Mouse (Mus musculus): ENCODE results near the gene Mtmr3. TPM values are rescaled to one million over a fixed set of nuclear protein-coding genes. Genes with fewer than 3 reads are reported as not detected.
"Not testable (repeated sequence)": the region's sequence is repeated elsewhere in the genome, so short reads cannot be mapped to it uniquely, and the experiment has no call there.

The Mtmr3 gene
- polyA plus RNA-seq, 1 experiment from 2014 or later, result 32.8 TPM

GRCm38 (mm10) chr11:4545976-4546375 lies 48.7 kb downstream of the Mtmr3 start:
- ATAC-seq (ENCODE audit: low read depth), result no peak
- 82% methylated on average over 3 of the region's 3 CpGs for whole genome bisulfite sequencing
- no peak overlapping the region for H3K4me3 ChIP-seq (ENCODE audit: low read depth, low read length)
- no peak overlapping the region for H3K4me2 ChIP-seq (ENCODE audit: low read depth, low read length)
- no peaks in the 10 kb centered on the region for H3K27me3 ChIP-seq (ENCODE audit: control insufficient read depth, insufficient read depth, low read length)
- H3K27ac ChIP-seq (ENCODE audit: low read depth, low read length), result no peak overlapping the region
- H3K9ac ChIP-seq (replicated peaks; ENCODE audit: low read depth, low read length), result no peak overlapping the region
- H3K4me1 ChIP-seq (ENCODE audit: control insufficient read depth, insufficient read depth, low read length), result no peaks in the 10 kb centered on the region
- H3K36me3 ChIP-seq (ENCODE audit: control insufficient read depth, insufficient read depth, low read length), result no peaks in the 10 kb centered on the region
- no peaks in the 10 kb centered on the region for H3K9me3 ChIP-seq (ENCODE audit: control insufficient read depth, low read length)

GRCm38 (mm10) chr11:4545401-4545800 lies 49.3 kb downstream of the Mtmr3 start:
- Histone ChIP-seq H3K4me1 (ENCODE audit: control insufficient read depth, insufficient read depth, low read length) (no peaks in the 10 kb centered on the region), H3K27ac (ENCODE audit: low read depth, low read length) (no peak overlapping the region), H3K27me3 (ENCODE audit: control insufficient read depth, insufficient read depth, low read length) (no peaks in the 10 kb centered on the region), H3K9me3 (ENCODE audit: control insufficient read depth, low read length) (no peaks in the 10 kb centered on the region), H3K9ac (replicated peaks; ENCODE audit: low read depth, low read length) (no peak overlapping the region), H3K36me3 (ENCODE audit: control insufficient read depth, insufficient read depth, low read length) (no peaks in the 10 kb centered on the region), H3K4me3 (ENCODE audit: low read depth, low read length) (no peak overlapping the region), H3K4me2 (ENCODE audit: low read depth, low read length) (no peak overlapping the region)
- no peak for ATAC-seq (ENCODE audit: low read depth)
- WGBS, result 60% methylated on average over 4 of the region's 4 CpGs

GRCm38 (mm10) chr11:4544627-4544921 lies 50.1 kb downstream of the Mtmr3 start:
- not testable (repeated sequence) for H3K4me2 ChIP-seq (ENCODE audit: low read depth, low read length); H3K9me3 ChIP-seq (ENCODE audit: control insufficient read depth, low read length); H3K4me1 ChIP-seq (ENCODE audit: control insufficient read depth, insufficient read depth, low read length); H3K9ac ChIP-seq (replicated peaks; ENCODE audit: low read depth, low read length); H3K4me3 ChIP-seq (ENCODE audit: low read depth, low read length); H3K27ac ChIP-seq (ENCODE audit: low read depth, low read length); H3K36me3 ChIP-seq (ENCODE audit: control insufficient read depth, insufficient read depth, low read length); H3K27me3 ChIP-seq (ENCODE audit: control insufficient read depth, insufficient read depth, low read length); ATAC-seq (ENCODE audit: low read depth)
- WGBS, result 75% methylated on average over 1 of the region's 1 CpGs

GRCm38 (mm10) chr11:4543746-4544626 lies 50.7 kb downstream of the Mtmr3 start:
- no peaks in the 10 kb centered on the region for H3K36me3 ChIP-seq (ENCODE audit: control insufficient read depth, insufficient read depth, low read length)
- H3K4me2 ChIP-seq (ENCODE audit: low read depth, low read length), result no peak overlapping the region
- H3K4me1 ChIP-seq (ENCODE audit: control insufficient read depth, insufficient read depth, low read length), result no peaks in the 10 kb centered on the region
- 84% methylated on average over 7 of the region's 7 CpGs for WGBS
- H3K9me3 ChIP-seq (ENCODE audit: control insufficient read depth, low read length), result no peaks in the 10 kb centered on the region
- H3K4me3 ChIP-seq (ENCODE audit: low read depth, low read length), result no peak overlapping the region
- H3K27me3 ChIP-seq (ENCODE audit: control insufficient read depth, insufficient read depth, low read length), result no peaks in the 10 kb centered on the region
- ATAC-seq (ENCODE audit: low read depth), result no peak
- H3K27ac ChIP-seq (ENCODE audit: low read depth, low read length), result no peak overlapping the region
- H3K9ac ChIP-seq (replicated peaks; ENCODE audit: low read depth, low read length), result no peak overlapping the region

GRCm38 (mm10) chr11:4543040-4543551 lies 51.6 kb downstream of the Mtmr3 start:
- H3K4me2 ChIP-seq (ENCODE audit: low read depth, low read length), result no peak overlapping the region
- no peaks in the 10 kb centered on the region for H3K36me3 ChIP-seq (ENCODE audit: control insufficient read depth, insufficient read depth, low read length)
- no peaks in the 10 kb centered on the region for H3K9me3 ChIP-seq (ENCODE audit: control insufficient read depth, low read length)
- H3K4me1 ChIP-seq (ENCODE audit: control insufficient read depth, insufficient read depth, low read length), result no peaks in the 10 kb centered on the region
- 98% methylated on average over 2 of the region's 2 CpGs for WGBS
- ATAC-seq (ENCODE audit: low read depth), result no peak
- no peak overlapping the region for H3K4me3 ChIP-seq (ENCODE audit: low read depth, low read length)
- H3K27ac ChIP-seq (ENCODE audit: low read depth, low read length), result no peak overlapping the region
- H3K27me3 ChIP-seq (ENCODE audit: control insufficient read depth, insufficient read depth, low read length), result no peaks in the 10 kb centered on the region
- H3K9ac ChIP-seq (replicated peaks; ENCODE audit: low read depth, low read length), result no peak overlapping the region

- no peak overlapping the region for H3K27ac ChIP-seq (ENCODE audit: low read depth, low read length)
- H3K4me3 ChIP-seq (ENCODE audit: low read depth, low read length), result no peak overlapping the region
- no peaks in the 10 kb centered on the region for H3K36me3 ChIP-seq (ENCODE audit: control insufficient read depth, insufficient read depth, low read length)
- H3K4me1 ChIP-seq (ENCODE audit: control insufficient read depth, insufficient read depth, low read length), result no peaks in the 10 kb centered on the region
- no peak for ATAC-seq (ENCODE audit: low read depth)
- 95% methylated on average over 1 of the region's 1 CpGs for WGBS
- H3K9ac ChIP-seq (replicated peaks; ENCODE audit: low read depth, low read length), result no peak overlapping the region
- no peaks in the 10 kb centered on the region for H3K9me3 ChIP-seq (ENCODE audit: control insufficient read depth, low read length)
- no peak overlapping the region for H3K4me2 ChIP-seq (ENCODE audit: low read depth, low read length)
- no peaks in the 10 kb centered on the region for H3K27me3 ChIP-seq (ENCODE audit: control insufficient read depth, insufficient read depth, low read length)
Observed at GRCm38 (mm10) chr11:4536645-4537044, 58.0 kb downstream of the Mtmr3 start.

GRCm38 (mm10) chr11:4527132-4527531 lies 67.5 kb downstream of the Mtmr3 start:
- H3K27ac ChIP-seq (ENCODE audit: low read depth, low read length), result no peak overlapping the region
- H3K9me3 ChIP-seq (ENCODE audit: control insufficient read depth, low read length), result no peaks in the 10 kb centered on the region
- H3K27me3 ChIP-seq (ENCODE audit: control insufficient read depth, insufficient read depth, low read length), result no peaks in the 10 kb centered on the region
- H3K4me1 ChIP-seq (ENCODE audit: control insufficient read depth, insufficient read depth, low read length), result no peaks in the 10 kb centered on the region
- WGBS, result 96% methylated on average over 3 of the region's 3 CpGs
- ATAC-seq (ENCODE audit: low read depth), result no peak
- no peak overlapping the region for H3K9ac ChIP-seq (replicated peaks; ENCODE audit: low read depth, low read length)
- H3K4me3 ChIP-seq (ENCODE audit: low read depth, low read length), result no peak overlapping the region
- peaks cover 18% of the 10 kb centered on the region for H3K36me3 ChIP-seq (ENCODE audit: control insufficient read depth, insufficient read depth, low read length)
- H3K4me2 ChIP-seq (ENCODE audit: low read depth, low read length), result no peak overlapping the region

- H3K27ac ChIP-seq (ENCODE audit: low read depth, low read length), result no peak overlapping the region
- H3K9ac ChIP-seq (replicated peaks; ENCODE audit: low read depth, low read length), result no peak overlapping the region
- H3K4me3 ChIP-seq (ENCODE audit: low read depth, low read length), result no peak overlapping the region
- H3K27me3 ChIP-seq (ENCODE audit: control insufficient read depth, insufficient read depth, low read length), result no peaks in the 10 kb centered on the region
- H3K36me3 ChIP-seq (ENCODE audit: control insufficient read depth, insufficient read depth, low read length), result peaks cover 19% of the 10 kb centered on the region
- H3K9me3 ChIP-seq (ENCODE audit: control insufficient read depth, low read length), result no peaks in the 10 kb centered on the region
- no peak overlapping the region for H3K4me2 ChIP-seq (ENCODE audit: low read depth, low read length)
- no peaks in the 10 kb centered on the region for H3K4me1 ChIP-seq (ENCODE audit: control insufficient read depth, insufficient read depth, low read length)
- no peak for ATAC-seq (ENCODE audit: low read depth)
- 92% methylated on average over 6 of the region's 6 CpGs for WGBS
Observed at GRCm38 (mm10) chr11:4522142-4522664, 72.5 kb downstream of the Mtmr3 start.

GRCm38 (mm10) chr11:4518981-4519380 lies 75.7 kb downstream of the Mtmr3 start:
- no peak overlapping the region for H3K4me2 ChIP-seq (ENCODE audit: low read depth, low read length)
- ATAC-seq (ENCODE audit: low read depth), result no peak
- H3K36me3 ChIP-seq (ENCODE audit: control insufficient read depth, insufficient read depth, low read length), result peaks cover 10% of the 10 kb centered on the region
- no peak overlapping the region for H3K4me3 ChIP-seq (ENCODE audit: low read depth, low read length)
- H3K9me3 ChIP-seq (ENCODE audit: control insufficient read depth, low read length), result no peaks in the 10 kb centered on the region
- WGBS, result 63% methylated on average over 7 of the region's 7 CpGs
- H3K27ac ChIP-seq (ENCODE audit: low read depth, low read length), result no peak overlapping the region
- no peaks in the 10 kb centered on the region for H3K27me3 ChIP-seq (ENCODE audit: control insufficient read depth, insufficient read depth, low read length)
- no peaks in the 10 kb centered on the region for H3K4me1 ChIP-seq (ENCODE audit: control insufficient read depth, insufficient read depth, low read length)
- H3K9ac ChIP-seq (replicated peaks; ENCODE audit: low read depth, low read length), result no peak overlapping the region
